Mouse (Mus musculus): ENCODE results near the gene Dnajb4. TPM values are rescaled to one million over a fixed set of nuclear protein-coding genes. Genes with fewer than 3 reads are reported as not detected.
A peak's percentile ranks its signal among the peaks of the same experiment; 100 is the strongest.

Gene Dnajb4
- polyA plus RNA-seq, 1 experiment from 2014 or later: 32.4 TPM

DNA sequence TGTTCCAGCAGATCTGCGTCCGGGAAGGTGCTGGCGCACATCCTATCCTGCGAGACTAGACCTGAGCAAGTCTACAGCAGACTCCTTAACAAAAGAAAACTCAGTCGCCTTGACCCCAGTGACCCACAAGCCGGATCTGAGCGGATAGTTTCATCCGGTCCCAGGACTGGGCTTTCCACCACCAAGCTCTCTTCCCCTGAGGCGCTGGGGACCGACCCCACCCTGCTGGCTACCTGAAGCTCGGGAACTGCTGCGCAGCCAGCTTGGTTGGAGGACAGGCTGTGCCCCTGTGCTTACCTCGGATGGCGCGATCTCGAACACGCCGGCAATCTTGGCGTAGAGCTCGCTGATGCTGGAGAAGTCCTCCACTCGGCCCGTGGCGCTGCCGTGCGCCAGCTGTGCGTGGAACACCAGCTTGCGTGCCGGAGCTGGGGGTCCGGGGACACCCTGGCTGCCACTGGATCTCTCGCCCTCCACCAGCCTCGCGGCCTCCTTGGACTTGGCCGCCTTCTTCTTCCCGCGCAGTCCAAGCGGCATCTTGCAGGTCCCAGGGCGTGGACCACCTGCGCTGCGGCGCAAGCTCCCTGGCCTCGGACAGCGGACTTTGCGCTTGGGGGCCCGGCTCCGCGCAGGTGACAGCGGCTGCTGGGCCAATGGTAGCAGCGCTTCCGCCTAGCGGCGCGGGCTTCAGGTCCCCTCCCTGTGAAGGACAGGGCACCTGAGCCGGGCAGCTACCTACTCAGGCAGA, 44.6 kb downstream of the Dnajb4 start:
- ATAC-seq (ENCODE audit: insufficient number of reproducible peaks, low FRiP score, low TSS enrichment, low read depth) (peak; percentile 49), DNase-seq (ENCODE audit: low spot score) (peak; percentile 71)
- Histone ChIP-seq H3K4me2 (ENCODE audit: low read depth, severe bottlenecking) (peak overlapping the region; percentile 96), H3K27ac (replicated peaks; ENCODE audit: low read depth, low read length) (no peak overlapping the region), H3K27me3 (ENCODE audit: control insufficient read depth, insufficient read depth, low read length) (peaks cover 7% of the 10 kb centered on the region), H3K36me3 (ENCODE audit: control insufficient read depth, insufficient read depth, low read length) (no peaks in the 10 kb centered on the region), H3K9me3 (ENCODE audit: control insufficient read depth, low read length) (no peaks in the 10 kb centered on the region), H3K4me1 (ENCODE audit: control insufficient read depth, insufficient read depth, low read length) (peaks cover 8% of the 10 kb centered on the region; the same call in 1 of the 2 replicates), H3K9ac (ENCODE audit: low read length) (peak overlapping the region; percentile 50), H3K4me3 (ENCODE audit: low read depth, low read length) (peak overlapping the region; percentile 49)
- WGBS: 1% methylated on average over 50 of the region's 53 CpGs

DNA sequence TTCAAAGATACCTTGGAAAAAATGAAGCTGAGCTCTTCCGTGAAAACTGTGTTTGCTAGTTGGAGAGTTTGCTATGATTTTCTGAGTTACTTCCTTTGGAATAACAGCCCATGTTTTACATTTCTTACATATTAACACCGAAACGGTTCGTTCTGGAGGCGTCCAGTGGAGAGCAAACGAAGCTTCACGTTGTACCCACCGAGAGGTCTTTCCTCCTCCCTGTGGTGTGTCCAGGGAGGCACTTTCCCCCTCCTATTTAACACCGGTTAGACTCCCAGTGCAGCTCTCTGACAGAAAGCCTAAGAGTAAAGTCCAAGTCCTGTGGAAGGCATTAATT, 45.1 kb downstream of the Dnajb4 start:
- WGBS: 31% methylated on average over 9 of the region's 9 CpGs
- Histone ChIP-seq H3K27ac (replicated peaks; ENCODE audit: low read depth, low read length) (no peak overlapping the region), H3K27me3 (ENCODE audit: control insufficient read depth, insufficient read depth, low read length) (peaks cover 7% of the 10 kb centered on the region), H3K4me3 (ENCODE audit: low read depth, low read length) (peak overlapping the region; percentile 49), H3K4me2 (ENCODE audit: low read depth, severe bottlenecking) (peak overlapping the region; percentile 96), H3K9ac (ENCODE audit: low read length) (no peak overlapping the region; the same call in 1 of the 2 replicates), H3K9me3 (ENCODE audit: control insufficient read depth, low read length) (no peaks in the 10 kb centered on the region), H3K36me3 (ENCODE audit: control insufficient read depth, insufficient read depth, low read length) (no peaks in the 10 kb centered on the region), H3K4me1 (ENCODE audit: control insufficient read depth, insufficient read depth, low read length) (peaks cover 8% of the 10 kb centered on the region; the same call in 1 of the 2 replicates)
- DNase-seq (ENCODE audit: low spot score) (peak; percentile 33), ATAC-seq (ENCODE audit: insufficient number of reproducible peaks, low FRiP score, low TSS enrichment, low read depth) (no peak)

DNA sequence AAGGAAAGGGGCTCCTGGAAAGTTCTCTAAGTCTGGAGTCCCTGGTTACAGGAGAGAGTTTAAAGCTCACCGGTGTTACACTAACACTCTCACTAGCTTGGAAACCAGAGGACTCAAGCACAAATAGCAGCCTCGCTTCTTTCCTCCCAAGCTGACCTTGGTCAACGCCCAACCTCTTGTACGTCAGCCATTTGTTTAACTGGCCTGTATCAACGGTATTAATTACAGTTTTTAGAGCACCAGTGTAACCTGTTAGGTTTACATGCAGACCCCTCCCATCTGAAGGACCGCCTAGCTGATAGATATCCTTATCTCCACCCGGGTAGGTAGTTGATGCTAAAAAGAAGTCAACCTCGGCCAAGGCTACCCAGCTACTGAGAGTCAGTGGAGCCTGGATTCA, 46.8 kb downstream of the Dnajb4 start:
- WGBS: 88% methylated on average over 8 of the region's 8 CpGs
- no peaks in the 10 kb centered on the region for H3K9me3 ChIP-seq (ENCODE audit: control insufficient read depth, low read length)

DNA sequence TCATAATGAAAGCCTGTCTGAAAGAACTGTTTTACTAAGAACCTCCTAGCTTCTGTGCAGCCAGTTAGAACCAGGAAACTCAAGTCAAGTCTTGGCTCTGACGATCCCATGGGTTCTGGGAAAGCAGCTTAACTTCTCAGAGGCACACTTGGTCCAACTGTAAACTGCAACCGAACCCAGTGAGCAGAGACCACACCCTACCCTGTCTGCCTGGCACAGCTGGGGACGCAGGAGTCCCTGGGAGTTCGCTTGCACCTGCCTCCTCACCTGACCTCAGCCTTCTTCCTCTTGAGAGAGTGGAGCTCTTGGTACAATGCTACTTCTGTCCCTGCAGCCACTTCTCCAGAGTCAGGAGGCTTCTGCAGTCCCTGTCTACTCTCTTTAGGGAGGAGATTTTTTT, 49.5 kb downstream of the Dnajb4 start:
- ATAC-seq (ENCODE audit: insufficient number of reproducible peaks, low FRiP score, low TSS enrichment, low read depth) (no peak), DNase-seq (ENCODE audit: low spot score) (no peak)
- Histone ChIP-seq H3K27me3 (ENCODE audit: control insufficient read depth, insufficient read depth, low read length) (peaks cover 7% of the 10 kb centered on the region), H3K4me2 (ENCODE audit: low read depth, severe bottlenecking) (no peak overlapping the region), H3K9me3 (ENCODE audit: control insufficient read depth, low read length) (no peaks in the 10 kb centered on the region), H3K36me3 (ENCODE audit: control insufficient read depth, insufficient read depth, low read length) (no peaks in the 10 kb centered on the region), H3K4me3 (ENCODE audit: low read depth, low read length) (no peak overlapping the region), H3K4me1 (ENCODE audit: control insufficient read depth, insufficient read depth, low read length) (peaks cover 3% of the 10 kb centered on the region; the same call in 1 of the 2 replicates), H3K27ac (replicated peaks; ENCODE audit: low read depth, low read length) (no peak overlapping the region), H3K9ac (ENCODE audit: low read length) (no peak overlapping the region)
- WGBS: 60% methylated on average over 4 of the region's 4 CpGs

More for the DNA sequence above, 46.8 kb downstream of the Dnajb4 start:
- peaks cover 8% of the 10 kb centered on the region; the same call in 1 of the 2 replicates for H3K4me1 ChIP-seq (ENCODE audit: control insufficient read depth, insufficient read depth, low read length)
- H3K27ac ChIP-seq (replicated peaks; ENCODE audit: low read depth, low read length): no peak overlapping the region
- H3K9ac ChIP-seq (ENCODE audit: low read length): no peak overlapping the region
- no peak overlapping the region for H3K4me2 ChIP-seq (ENCODE audit: low read depth, severe bottlenecking)
- no peaks in the 10 kb centered on the region for H3K36me3 ChIP-seq (ENCODE audit: control insufficient read depth, insufficient read depth, low read length)
- ATAC-seq (ENCODE audit: insufficient number of reproducible peaks, low FRiP score, low TSS enrichment, low read depth): no peak
- no peak for DNase-seq (ENCODE audit: low spot score)
- peaks cover 7% of the 10 kb centered on the region for H3K27me3 ChIP-seq (ENCODE audit: control insufficient read depth, insufficient read depth, low read length)
- H3K4me3 ChIP-seq (ENCODE audit: low read depth, low read length): no peak overlapping the region

DNA sequence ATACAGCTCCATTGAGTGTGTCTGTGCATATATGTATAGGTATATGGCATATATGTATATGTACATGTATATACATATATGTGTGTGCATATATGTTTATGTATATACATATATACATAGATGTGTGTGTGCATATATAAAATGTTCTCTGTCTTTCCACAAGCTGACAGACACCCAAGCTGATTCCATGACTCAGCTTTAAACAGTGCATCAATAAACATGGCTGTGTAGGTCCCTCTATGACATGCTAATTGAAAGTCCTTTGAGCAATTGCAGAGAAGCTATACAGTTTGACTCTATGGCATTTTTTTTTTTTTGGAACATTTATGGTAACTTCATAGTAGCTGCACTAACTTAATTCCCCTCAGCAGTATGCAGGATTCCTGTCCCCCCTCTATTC, 50.8 kb downstream of the Dnajb4 start:
- Histone ChIP-seq H3K36me3 (ENCODE audit: control insufficient read depth, insufficient read depth, low read length) (no peaks in the 10 kb centered on the region), H3K9me3 (ENCODE audit: control insufficient read depth, low read length) (no peaks in the 10 kb centered on the region), H3K4me3 (ENCODE audit: low read depth, low read length) (no peak overlapping the region), H3K4me2 (ENCODE audit: low read depth, severe bottlenecking) (no peak overlapping the region), H3K27me3 (ENCODE audit: control insufficient read depth, insufficient read depth, low read length) (no peaks in the 10 kb centered on the region), H3K9ac (ENCODE audit: low read length) (no peak overlapping the region), H3K4me1 (ENCODE audit: control insufficient read depth, insufficient read depth, low read length) (no peaks in the 10 kb centered on the region), H3K27ac (replicated peaks; ENCODE audit: low read depth, low read length) (no peak overlapping the region)
- ATAC-seq (ENCODE audit: insufficient number of reproducible peaks, low FRiP score, low TSS enrichment, low read depth) (no peak), DNase-seq (ENCODE audit: low spot score) (no peak)

DNA sequence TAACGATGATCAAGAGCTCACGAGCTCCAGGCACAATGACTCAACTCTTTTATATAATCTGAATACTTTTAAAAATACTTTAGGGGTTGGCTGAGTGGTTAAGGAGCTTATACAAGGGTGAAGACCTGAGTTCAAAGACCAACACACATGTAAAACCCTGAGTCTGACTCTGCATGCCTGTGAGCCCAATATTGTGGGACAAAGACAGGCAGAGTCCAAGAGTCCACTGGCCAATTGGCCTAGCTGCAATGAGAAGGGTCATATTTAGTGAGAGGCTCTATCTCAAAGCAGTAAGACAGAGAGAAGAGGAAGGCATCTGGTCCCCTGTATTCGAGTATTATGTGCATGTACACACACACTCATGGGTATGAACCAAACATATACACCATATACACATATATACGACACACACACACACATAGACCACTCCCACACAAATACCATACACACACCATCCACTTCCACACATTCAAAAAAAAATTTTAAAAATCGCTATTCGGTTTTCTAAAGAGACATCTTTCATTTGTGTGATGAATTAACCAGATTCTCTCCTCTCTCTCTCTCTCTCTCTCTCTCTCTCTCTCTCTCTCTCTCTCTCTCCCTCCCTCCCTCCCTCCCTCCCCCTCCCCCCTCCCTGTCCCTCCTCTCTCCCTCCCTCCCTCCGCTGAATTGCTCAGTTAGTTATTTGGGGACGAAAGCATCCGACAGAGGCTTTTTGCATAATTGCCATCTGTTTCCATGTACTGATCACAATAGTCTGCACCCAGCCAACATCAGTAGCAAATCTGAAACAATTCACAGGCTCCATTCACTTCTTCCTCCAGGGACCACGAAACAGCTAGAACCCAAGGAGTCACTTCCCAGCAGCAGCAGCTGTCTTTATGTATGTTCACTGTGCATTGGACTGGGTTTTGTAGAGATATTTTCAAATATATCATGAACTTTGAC, 51.5 kb downstream of the Dnajb4 start:
- WGBS: 72% methylated on average over 9 of the region's 10 CpGs
- Histone ChIP-seq H3K27ac (replicated peaks; ENCODE audit: low read depth, low read length) (no peak overlapping the region), H3K9ac (ENCODE audit: low read length) (no peak overlapping the region), H3K27me3 (ENCODE audit: control insufficient read depth, insufficient read depth, low read length) (no peaks in the 10 kb centered on the region), H3K36me3 (ENCODE audit: control insufficient read depth, insufficient read depth, low read length) (no peaks in the 10 kb centered on the region), H3K4me1 (ENCODE audit: control insufficient read depth, insufficient read depth, low read length) (no peaks in the 10 kb centered on the region), H3K4me2 (ENCODE audit: low read depth, severe bottlenecking) (no peak overlapping the region), H3K4me3 (ENCODE audit: low read depth, low read length) (no peak overlapping the region), H3K9me3 (ENCODE audit: control insufficient read depth, low read length) (no peaks in the 10 kb centered on the region)
- no peak for DNase-seq (ENCODE audit: low spot score)
- ATAC-seq (ENCODE audit: insufficient number of reproducible peaks, low FRiP score, low TSS enrichment, low read depth): no peak

DNA sequence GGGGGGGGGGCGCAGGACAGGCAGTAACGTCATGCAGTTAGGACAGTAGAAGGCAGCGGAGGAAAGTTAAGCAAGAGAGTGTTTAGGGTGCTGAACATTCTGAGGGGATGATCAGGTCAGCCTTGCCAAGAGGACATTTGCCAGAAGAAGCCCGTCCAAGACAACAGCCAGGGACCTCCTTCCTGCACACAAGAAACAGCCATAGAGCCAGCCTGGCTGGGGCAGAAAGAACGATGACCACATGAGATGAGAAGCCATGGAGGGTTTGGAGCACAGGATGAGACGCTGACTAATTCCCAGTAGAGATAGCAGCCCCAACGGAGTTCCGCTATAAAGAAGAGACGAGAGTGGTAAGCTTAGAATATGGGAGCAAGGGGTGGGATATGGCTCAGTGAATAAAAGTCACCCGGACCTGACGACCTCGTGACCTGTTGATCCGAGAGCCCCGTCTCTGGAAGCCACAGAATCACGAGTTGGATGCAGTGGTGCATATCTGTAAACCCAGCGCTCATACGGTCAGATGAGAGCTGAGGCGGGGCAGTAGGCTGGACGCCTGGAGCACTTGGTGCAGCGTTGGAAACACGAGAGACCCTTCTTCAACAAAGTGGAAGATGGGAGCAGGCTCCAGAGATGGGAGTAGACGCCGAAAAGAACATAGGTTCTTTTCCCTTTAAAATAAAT, 53.1 kb downstream of the Dnajb4 start:
- Histone ChIP-seq H3K9me3 (ENCODE audit: control insufficient read depth, low read length) (no peaks in the 10 kb centered on the region), H3K4me2 (ENCODE audit: low read depth, severe bottlenecking) (no peak overlapping the region), H3K4me3 (ENCODE audit: low read depth, low read length) (no peak overlapping the region), H3K27ac (replicated peaks; ENCODE audit: low read depth, low read length) (no peak overlapping the region), H3K36me3 (ENCODE audit: control insufficient read depth, insufficient read depth, low read length) (no peaks in the 10 kb centered on the region), H3K4me1 (ENCODE audit: control insufficient read depth, insufficient read depth, low read length) (no peaks in the 10 kb centered on the region), H3K9ac (ENCODE audit: low read length) (no peak overlapping the region), H3K27me3 (ENCODE audit: control insufficient read depth, insufficient read depth, low read length) (no peaks in the 10 kb centered on the region)
- DNase-seq (ENCODE audit: low spot score): no peak
- 83% methylated on average over 23 of the region's 23 CpGs for WGBS
- ATAC-seq (ENCODE audit: insufficient number of reproducible peaks, low FRiP score, low TSS enrichment, low read depth): no peak

DNA sequence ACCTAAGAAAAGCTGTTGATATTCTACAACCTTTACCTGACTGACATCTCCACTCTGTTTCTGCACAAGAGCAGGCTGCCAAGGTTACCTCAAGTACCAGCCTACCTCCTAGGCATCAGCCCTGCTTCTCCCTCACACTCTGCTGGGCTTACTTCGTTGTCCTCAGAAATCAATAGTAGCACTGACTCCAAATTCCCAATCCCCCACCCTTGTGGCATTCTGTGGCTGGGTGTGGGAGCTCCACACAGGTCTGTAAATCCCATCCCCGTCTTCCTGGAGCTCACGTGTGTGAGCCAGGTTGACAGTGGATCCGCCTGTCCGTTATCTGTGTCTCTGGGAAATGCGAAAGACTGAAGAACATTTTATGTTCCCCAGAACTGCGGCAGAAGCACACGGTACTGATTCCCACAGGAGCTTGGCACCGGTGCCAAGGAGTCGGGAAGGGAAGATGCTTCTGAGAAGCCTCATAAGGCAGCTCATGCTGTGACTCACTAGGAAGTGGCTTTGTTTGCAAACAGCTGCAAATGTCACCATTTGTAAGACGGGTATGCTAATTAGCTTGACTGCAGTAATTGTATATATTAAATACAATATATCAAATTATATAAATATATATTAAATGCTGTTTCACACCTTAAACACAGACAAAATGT, 54.7 kb downstream of the Dnajb4 start:
- H3K4me1 ChIP-seq (ENCODE audit: control insufficient read depth, insufficient read depth, low read length): no peaks in the 10 kb centered on the region
- no peak overlapping the region for H3K27ac ChIP-seq (replicated peaks; ENCODE audit: low read depth, low read length)
- no peak overlapping the region for H3K9ac ChIP-seq (ENCODE audit: low read length)
- no peaks in the 10 kb centered on the region for H3K27me3 ChIP-seq (ENCODE audit: control insufficient read depth, insufficient read depth, low read length)
- H3K4me3 ChIP-seq (ENCODE audit: low read depth, low read length): no peak overlapping the region
- H3K4me2 ChIP-seq (ENCODE audit: low read depth, severe bottlenecking): no peak overlapping the region
- 49% methylated on average over 11 of the region's 11 CpGs for WGBS
- DNase-seq (ENCODE audit: low spot score) (no peak), ATAC-seq (ENCODE audit: insufficient number of reproducible peaks, low FRiP score, low TSS enrichment, low read depth) (no peak)
- no peaks in the 10 kb centered on the region for H3K36me3 ChIP-seq (ENCODE audit: control insufficient read depth, insufficient read depth, low read length)
- no peaks in the 10 kb centered on the region for H3K9me3 ChIP-seq (ENCODE audit: control insufficient read depth, low read length)
